Comparison of ENCODE assay signal across 13 mouse cellular contexts in the genomic region with DNA sequence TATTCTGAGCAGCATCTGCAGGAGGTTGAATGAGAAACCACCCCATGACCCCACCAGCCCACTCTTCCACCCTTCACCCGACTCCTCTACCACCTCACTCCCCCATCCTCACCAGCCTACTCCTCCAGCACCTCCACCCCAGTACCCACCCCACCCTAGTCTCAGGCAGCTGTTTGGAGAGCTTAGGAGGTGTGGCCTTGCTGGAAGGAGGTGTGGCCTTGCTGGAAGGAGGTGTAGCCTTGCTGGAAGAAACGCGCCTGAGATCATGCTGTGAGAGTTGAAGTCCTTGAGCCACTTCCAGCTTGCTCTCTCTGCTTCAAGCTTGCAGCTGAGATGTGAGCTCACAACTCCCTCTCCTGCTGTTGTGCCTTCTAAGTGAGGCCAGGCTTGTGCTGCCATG. TPM values are rescaled to one million over a fixed set of nuclear protein-coding genes. Genes with fewer than 3 reads are reported as not detected.
DNase-seq lines count a peak whose midpoint lies in the region; ATAC-seq lines count a peak whose summit lies in the region.
"Had no signal": no experiment of that assay in that cellular context is flagged by ENCODE, and none has a peak within 500 bp of the region (broad histone marks: within the 10 kb centered on the region; RNA-seq: fewer than 3 reads in every experiment).

No protein-coding gene starts in this region.

- no peak overlapping the region for H3K4me2 ChIP-seq in limb, embryonic 12.5 days
- no peak overlapping the region for H3K4me2 ChIP-seq in embryonic facial prominence, embryonic 15.5 days (replicated peaks)
- H3K4me2 ChIP-seq: midbrain, embryonic 13.5 days had no signal

- intact Hi-C loops in left cerebral cortex, postnatal 25 days (cut with DNase I): no loop called here

- no peaks in the 10 kb centered on the region for H3K9me3 ChIP-seq in limb, embryonic 12.5 days
- H3K9me3 ChIP-seq in limb, embryonic 10.5 days (replicated peaks): no peaks in the 10 kb centered on the region
- no peaks in the 10 kb centered on the region for H3K9me3 ChIP-seq in embryonic facial prominence, embryonic 15.5 days (replicated peaks)
- H3K9me3 ChIP-seq: midbrain, embryonic 13.5 days had no signal

- ATAC-seq in limb, embryonic 12.5 days (ENCODE audit: insufficient number of reproducible peaks, insufficient read depth, low FRiP score, low TSS enrichment, low read depth): peak; percentile 32; the same call in 1 of the 2 replicates
- ATAC-seq in embryonic facial prominence, embryonic 15.5 days (ENCODE audit: insufficient number of reproducible peaks, low FRiP score, low TSS enrichment, low read depth): 0 out of 2 replicates have a peak, but pooled peaks have one; percentile 41
- ATAC-seq: midbrain, embryonic 13.5 days; Patski had no signal

- H3K4me1 ChIP-seq in limb, embryonic 12.5 days (replicated peaks): peaks cover 12% of the 10 kb centered on the region; the same call in 1 of the 2 replicates
- H3K4me1 ChIP-seq in limb, embryonic 10.5 days: peaks cover 4% of the 10 kb centered on the region; the same call in 1 of the 2 replicates
- H3K4me1 ChIP-seq in embryonic facial prominence, embryonic 15.5 days: no peaks in the 10 kb centered on the region
- H3K4me1 ChIP-seq: midbrain, embryonic 13.5 days had no signal

- no peak overlapping the region for H3K4me3 ChIP-seq in limb, embryonic 12.5 days (replicated peaks)
- H3K4me3 ChIP-seq in limb, embryonic 10.5 days: no peak overlapping the region
- no peak overlapping the region for H3K4me3 ChIP-seq in embryonic facial prominence, embryonic 15.5 days (replicated peaks)
- H3K4me3 ChIP-seq: midbrain, embryonic 13.5 days had no signal

- no peak overlapping the region for H3K9ac ChIP-seq in limb, embryonic 12.5 days (replicated peaks)
- H3K9ac ChIP-seq in embryonic facial prominence, embryonic 15.5 days: no peak overlapping the region
- H3K9ac ChIP-seq: midbrain, embryonic 13.5 days had no signal

- H3K27ac ChIP-seq in limb, embryonic 12.5 days: no peak overlapping the region
- no peak overlapping the region for H3K27ac ChIP-seq in limb, embryonic 10.5 days
- H3K27ac ChIP-seq in embryonic facial prominence, embryonic 15.5 days (replicated peaks): no peak overlapping the region
- H3K27ac ChIP-seq: midbrain, embryonic 13.5 days had no signal

- H3K36me3 ChIP-seq in limb, embryonic 12.5 days: no peaks in the 10 kb centered on the region
- H3K36me3 ChIP-seq in limb, embryonic 10.5 days: no peaks in the 10 kb centered on the region
- H3K36me3 ChIP-seq in embryonic facial prominence, embryonic 15.5 days: no peaks in the 10 kb centered on the region
- no peaks in the 10 kb centered on the region for H3K36me3 ChIP-seq in splenic B cell, adult 2 months (ENCODE audit: control insufficient read depth, insufficient read depth, low read length, poor library complexity, severe bottlenecking)
- H3K36me3 ChIP-seq: midbrain, embryonic 13.5 days had no signal

- WGBS in limb, embryonic 12.5 days: 20% methylated on average over 3 of the region's 3 CpGs
- WGBS in limb, embryonic 10.5 days: 17% methylated on average over 3 of the region's 3 CpGs
- 32% methylated on average over 3 of the region's 3 CpGs for WGBS in embryonic facial prominence, embryonic 15.5 days

- H3K27me3 ChIP-seq in limb, embryonic 12.5 days: peaks cover 3% of the 10 kb centered on the region; the same call in 1 of the 2 replicates
- H3K27me3 ChIP-seq in limb, embryonic 10.5 days (ENCODE audit: low read depth, poor library complexity, severe bottlenecking): no peaks in the 10 kb centered on the region
- 0 out of 2 replicates have a peak, but pooled peaks cover 5% of the 10 kb centered on the region for H3K27me3 ChIP-seq in embryonic facial prominence, embryonic 15.5 days
- H3K27me3 ChIP-seq in splenic B cell, adult 2 months (ENCODE audit: control insufficient read depth, insufficient read depth, low read length, poor library complexity, severe bottlenecking): no peaks in the 10 kb centered on the region
- H3K27me3 ChIP-seq: midbrain, embryonic 13.5 days; Patski had no signal

- DNase-seq in limb, embryonic 10.5 days (ENCODE audit: low spot score): no peak
- peak; percentile 20 for DNase-seq in NIH3T3 (ENCODE audit: low read depth)
- DNase-seq in splenic B cell, adult 2 months (ENCODE audit: low read depth, low spot score): peak; percentile 5
- DNase-seq in right cerebral cortex, postnatal 36 days (ENCODE audit: low spot score in 2 of 2): no peak
- DNase-seq in ovary, postnatal 14 days (ENCODE audit: low spot score): no peak
- DNase-seq in left cerebral cortex, postnatal 25 days (ENCODE audit: low spot score in 2 of 2): no peak
- DNase-seq: cerebellum, adult 18-20 months; heart, adult 18-20 months; kidney, adult 11 months had no signal

RNA-seq across cellular contexts. Expression of gene Kdm8, which starts 26.1 kb away (rescaled TPM):
- polyA plus RNA-seq in limb, embryonic 12.5 days (2016; fragmentation: Nextera tagmentation; extraction: Ambion mirVana): 14.4 and 16.2 TPM in 2 replicates
- polyA plus RNA-seq in limb, embryonic 10.5 days (2016; fragmentation: Nextera tagmentation; extraction: Ambion mirVana): 18.7 and 19.5 TPM in 2 replicates
- 8.0 and 8.3 TPM in 2 replicates for polyA plus RNA-seq in embryonic facial prominence, embryonic 15.5 days (2015; fragmentation: Nextera tagmentation; extraction: Ambion mirVana)
- 1 to 10 TPM; 3.8 to 4.7 TPM for total RNA-seq in left cerebral cortex, postnatal 25 days (2021)

Comparison
In these comparisons a context has a peak if more than half of its experiments do, and no peak if none do; other contexts are left out.
1. DNase-seq: peak in NIH3T3 (single experiment) and splenic B cell, adult 2 months (single experiment); none in limb, embryonic 10.5 days (single experiment), right cerebral cortex, postnatal 36 days (0 of 2), ovary, postnatal 14 days (single experiment) and left cerebral cortex, postnatal 25 days (0 of 2).